Mouse (Mus musculus) urinary bladder, postnatal 4 days (tissue): ENCODE results near the gene Ap3m1.
"Not testable (repeated sequence)": the region's sequence is repeated elsewhere in the genome, so short reads cannot be mapped to it uniquely, and the experiment has no call there.

Experiments
- DNase-seq, 2 experiments: peaks; one replicate each; pipeline ENCODE4 v3.0.0; 2021 to 2022; ENCODE audit warnings: low spot score in 2 of 2

The Ap3m1 gene

DNA sequence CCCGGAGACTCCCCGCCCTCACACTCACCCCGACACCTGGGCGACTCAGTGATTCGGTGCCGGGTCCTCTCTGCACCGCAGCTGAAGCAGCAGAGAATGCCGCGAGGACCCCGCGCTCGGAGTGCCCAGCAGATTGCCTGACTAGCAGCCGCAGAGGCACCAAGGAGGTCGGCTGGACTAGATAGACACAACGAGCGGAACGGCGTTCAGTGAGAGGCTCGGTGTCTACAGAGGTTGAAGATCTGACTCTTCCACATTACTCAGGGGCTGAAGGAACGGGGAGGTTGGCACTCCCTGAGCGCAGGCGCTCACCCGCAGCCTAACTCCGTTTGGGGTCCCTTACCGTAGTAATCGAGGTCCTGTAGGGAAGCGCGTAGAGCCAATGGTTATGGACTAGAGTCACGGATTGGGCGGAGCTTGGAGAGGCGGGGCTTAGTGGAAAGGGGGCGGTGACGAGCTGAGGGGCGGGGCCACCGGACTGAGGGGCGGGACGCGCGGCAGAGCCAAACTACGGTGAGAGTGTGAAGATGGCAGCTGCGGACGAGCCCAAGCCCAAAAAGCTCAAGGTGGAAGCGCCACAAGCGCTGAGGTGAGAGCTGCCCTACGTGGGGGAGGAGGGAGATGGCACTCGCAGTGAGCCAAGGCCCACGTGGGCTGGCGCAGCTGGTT lies at the start of gene Ap3m1, which contains the start of gene Adk:
Gene Ap3m1 (minus strand): TSS at position 397 of the 669 bp plus-strand sequence.
Gene Adk (plus strand): TSS at position 463 of the 669 bp plus-strand sequence.
- peak; percentile 91 to 97 for DNase-seq

DNA sequence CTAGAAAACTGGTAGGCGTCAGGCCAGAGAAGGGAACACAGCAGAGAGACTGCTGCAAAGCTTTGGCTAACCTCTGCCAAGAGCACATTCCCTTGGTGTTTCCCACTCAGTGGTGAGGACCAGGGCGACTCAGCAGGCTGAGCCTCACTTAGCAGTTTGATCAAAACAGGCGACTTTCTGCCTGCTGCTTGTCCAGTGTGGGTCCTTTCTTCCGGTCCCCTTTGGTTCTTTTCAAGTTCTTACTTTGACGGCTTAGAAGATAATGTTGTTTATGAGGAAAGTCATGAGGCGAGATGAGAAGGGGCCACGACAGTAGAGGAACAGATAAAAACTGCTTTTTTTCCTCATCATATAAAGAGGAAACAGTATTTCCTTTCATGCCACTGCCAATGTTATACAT lies 49.3 kb upstream of the Ap3m1 start:
- no peak for DNase-seq

DNA sequence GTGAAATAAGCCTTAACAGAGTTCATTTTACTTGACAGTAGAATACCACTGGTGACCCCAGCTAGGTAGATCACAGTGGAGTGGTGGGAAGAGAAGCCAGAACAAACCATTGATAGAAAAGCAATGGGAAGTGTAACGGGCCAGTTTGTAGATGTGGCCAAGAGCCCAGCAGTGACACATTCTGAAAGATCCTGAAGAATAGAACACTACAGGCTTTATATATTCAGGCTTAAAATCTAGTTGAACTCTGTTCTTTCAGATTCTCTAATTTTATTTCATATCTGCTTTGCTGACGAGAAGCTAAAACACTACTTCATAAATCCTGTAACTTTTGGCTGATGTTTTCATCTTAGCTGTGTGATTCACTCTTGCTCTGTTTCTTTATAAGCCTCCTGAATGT lies 48.6 kb upstream of the Ap3m1 start:
- no peak for DNase-seq

DNA sequence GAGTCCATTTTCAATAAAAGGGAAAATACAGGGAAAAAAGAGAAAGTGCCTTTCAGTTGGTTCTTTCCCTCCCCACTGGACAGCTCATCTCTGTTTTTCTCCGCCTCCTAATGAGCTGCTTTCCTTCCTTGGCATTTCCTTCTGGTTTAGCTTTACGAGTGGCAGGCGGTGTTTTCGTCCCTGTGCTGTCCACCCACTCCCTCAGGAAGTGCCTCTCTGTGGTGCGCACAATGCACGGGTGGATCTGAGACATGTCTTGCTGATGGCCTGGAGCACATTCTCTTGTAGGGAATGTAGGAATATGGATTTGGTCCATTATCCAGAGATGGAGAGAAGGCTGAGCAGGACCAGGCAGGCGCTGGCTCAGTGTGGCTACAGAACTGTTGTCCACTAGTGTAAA lies 47.1 kb upstream of the Ap3m1 start:
- DNase-seq: no peak

DNA sequence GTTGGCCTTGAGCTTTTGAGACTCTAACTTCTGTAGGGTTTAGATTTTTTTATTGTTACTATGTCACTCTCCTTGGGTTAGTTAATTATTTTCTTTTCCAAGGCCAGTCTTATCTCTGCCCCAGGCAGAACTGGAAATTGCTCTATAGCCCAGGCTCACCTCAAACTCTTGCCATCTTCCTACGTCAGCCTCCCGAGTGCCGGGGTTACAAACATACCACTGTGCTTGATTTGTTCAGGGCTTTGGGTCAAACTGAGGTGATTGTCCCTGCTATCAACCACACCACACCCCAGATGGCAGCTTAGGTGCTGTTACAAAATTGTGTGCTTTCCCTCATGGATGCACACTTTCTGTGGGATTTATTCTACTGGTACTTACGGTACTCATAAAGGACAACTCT lies 44.4 kb upstream of the Ap3m1 start:
- no peak for DNase-seq

DNA sequence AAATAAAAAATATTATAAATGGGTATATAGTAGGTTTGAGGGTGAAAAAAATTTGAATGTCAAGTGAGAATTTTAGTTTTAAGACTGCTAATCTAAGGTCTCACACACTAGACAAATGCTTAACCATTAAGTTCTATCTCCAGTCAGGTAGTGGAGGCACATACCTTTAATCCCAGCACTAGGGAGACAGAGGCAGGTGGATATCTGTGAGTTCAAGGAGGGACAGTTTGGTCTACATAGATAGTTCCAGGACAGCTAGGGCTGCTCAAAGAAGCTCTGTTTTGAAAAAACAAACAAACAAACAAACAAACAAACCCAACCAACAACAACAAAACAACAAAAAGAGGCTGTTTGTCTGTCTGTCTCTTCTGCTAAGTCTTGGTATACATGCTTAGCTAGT lies 44.0 kb upstream of the Ap3m1 start:
- DNase-seq: no peak

DNA sequence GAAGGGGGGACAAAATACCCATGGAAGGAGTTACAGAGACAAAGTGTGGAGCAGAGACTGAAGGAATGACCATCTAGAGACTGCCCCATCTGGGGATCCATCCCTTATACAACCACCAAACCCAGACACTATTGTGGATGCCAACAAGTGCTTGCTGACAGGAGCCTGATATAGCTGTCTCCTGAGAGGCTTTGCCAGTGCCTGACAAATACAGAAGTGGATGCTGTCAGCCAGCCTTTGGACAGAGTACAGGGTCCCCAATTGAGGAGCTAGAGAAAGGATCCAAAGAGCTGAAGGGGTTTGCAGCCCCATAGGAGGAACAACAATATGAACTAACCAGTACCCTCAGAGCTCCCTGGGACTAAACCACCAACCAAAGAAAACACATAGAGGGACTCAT lies 41.9 kb upstream of the Ap3m1 start:
- DNase-seq: not testable (repeated sequence)

DNA sequence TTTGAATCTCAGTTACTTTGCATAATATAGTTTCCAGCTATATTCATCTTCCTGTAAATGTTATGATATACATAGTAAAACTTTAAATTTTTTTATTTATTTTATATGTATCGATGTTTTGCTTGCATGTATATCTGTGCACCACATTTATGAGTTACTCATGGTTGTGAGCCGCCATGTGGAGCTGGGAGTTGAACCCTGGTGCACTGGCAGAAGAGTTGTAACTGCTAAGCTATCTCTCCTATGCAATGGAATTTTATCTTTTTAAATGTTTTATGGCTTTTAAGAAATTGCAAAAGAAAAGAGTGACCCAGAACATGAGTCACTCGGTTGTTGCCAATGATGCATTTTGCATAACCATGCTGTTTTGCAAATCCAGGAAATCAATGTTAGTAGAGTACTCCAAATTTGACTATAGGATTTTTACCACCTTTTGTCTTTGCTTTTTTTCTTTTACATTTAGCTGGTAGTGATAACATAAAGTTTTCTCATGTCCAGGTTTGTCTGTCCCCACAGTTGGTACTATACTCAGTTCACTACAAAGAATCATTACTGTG lies 38.7 kb upstream of the Ap3m1 start:
- DNase-seq: no peak

DNA sequence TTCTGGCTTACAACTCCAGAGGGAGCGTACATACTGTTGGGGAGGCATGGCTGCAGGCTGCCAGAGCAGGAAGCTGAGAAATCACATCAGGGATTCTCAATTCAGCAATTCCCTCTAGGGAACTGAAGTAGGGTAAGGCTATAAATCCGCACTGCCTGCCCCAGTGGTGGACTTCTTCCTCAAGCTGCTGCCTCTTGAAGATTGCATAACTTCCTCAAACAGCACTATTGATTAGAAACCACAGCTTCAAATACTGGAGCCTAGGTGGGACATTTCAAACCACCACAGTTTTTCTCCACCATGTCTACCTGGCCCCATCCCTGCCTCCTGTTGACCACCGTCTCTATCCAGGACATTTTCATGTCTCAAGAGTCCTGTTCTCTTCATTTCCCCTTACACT lies 38.1 kb upstream of the Ap3m1 start:
- DNase-seq: no peak

DNA sequence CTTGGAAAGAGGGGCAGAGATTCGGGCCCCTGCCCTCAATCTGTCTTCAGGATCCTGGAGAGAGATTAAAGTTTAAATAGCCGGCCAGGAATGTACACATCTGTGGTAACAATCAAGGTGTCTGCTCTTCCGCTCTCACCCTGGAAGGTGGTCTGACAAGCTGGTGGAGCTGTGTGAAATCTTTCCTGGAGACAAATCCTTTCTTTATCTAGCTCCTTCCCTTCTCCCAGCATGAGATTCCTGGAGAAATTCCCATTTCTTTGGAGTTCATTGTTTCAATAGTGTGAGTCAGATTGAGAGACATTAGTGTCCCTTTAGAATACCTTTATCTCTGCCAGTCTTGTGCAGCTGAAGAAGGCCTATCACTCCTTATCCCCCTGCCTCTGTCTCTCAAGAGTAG lies 36.4 kb upstream of the Ap3m1 start:
- no peak for DNase-seq

DNA sequence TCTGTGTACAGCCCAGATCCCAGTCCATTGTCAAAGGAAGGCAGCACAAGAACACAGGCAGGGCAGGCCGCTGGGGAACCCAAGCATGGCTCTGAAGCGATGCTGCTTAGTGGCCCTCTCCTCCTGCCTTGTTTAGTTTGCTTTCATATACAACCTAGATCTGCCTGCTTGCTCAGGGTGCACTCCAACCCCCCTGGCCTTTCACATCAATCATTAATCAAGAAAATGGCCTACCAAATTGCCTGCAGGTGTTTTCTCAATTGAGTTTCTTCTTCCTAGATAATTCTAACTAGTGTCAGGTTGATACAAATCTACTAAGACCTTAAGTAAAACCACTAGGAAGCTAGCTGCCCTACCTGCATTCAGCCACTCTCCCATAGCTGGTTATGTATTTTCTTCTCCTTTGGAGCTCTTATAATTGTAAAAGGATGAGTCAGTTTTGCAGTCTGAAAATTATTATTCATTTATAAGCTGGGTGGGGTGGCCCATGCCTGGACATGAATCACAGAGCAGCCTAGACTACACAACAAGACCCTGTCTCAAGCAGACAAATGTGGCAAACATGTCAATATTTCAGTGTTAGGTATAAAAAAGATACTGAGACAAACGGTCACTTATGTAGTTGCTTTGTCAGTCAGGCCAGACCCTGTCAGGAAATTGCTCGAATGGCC lies 35.2 kb upstream of the Ap3m1 start:
- DNase-seq: no peak

DNA sequence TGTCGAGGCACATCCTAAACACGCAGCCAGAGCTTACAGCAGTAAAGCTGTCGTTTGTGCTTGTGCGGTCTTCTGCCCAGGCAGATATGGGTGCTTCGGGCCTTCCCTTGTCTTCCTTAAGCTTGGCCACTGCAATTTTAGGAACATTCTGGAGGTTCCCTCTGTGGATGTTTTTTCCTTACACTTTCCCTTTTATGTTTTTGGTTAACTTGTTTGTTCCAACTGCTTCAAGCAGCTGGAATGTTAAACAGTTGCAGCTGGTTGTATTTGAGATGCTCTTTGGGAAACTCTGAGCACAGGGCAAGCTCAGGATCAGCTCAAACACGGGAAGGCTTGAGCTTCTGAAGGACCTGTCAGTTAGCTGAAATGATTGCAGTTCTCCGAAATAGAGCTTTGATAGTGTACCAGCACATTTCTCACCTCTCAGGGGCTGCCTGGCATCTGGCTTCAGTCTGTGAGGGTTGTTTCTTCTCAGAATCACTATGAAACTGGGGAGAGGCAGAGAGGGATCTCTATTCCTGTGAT lies 34.6 kb upstream of the Ap3m1 start:
- no peak for DNase-seq

DNA sequence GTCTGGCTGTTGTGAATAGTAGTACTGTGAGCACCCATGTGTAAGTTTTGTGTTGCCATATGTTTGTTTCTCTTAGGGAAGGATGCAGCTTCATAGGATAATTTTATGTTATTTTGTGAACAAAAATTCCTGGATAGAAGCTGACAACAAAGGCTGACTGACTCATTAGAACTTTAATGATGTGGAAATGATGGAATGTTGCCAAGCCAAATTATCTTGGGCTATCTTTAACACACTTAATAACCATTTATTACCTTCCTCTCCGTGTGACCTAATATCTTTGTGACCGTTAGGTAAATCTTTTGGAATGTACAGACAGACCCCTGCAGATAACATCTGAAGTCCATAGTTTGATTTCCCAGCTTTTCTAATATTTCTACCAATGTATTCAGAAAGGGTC lies 33.8 kb upstream of the Ap3m1 start:
- no peak for DNase-seq

DNA sequence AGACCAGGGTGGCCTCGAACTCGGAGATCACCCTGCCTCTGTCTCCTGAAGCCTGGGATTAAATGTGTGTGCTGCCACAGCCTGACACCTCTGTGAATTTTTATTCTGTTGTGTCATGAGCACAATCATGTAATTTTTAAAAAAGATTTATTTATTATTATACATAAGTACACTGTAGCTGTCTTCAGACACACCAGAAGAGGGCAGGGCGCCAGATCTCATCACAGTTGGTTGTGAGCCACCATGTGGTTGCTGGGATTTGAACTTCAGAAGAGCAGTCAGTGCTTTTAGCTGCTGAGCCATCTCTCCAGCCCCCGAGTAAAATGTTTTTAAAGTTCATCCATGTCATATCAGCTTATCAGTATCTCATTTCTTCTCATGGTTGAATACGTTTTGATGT lies 33.4 kb upstream of the Ap3m1 start:
- DNase-seq: no peak

DNA sequence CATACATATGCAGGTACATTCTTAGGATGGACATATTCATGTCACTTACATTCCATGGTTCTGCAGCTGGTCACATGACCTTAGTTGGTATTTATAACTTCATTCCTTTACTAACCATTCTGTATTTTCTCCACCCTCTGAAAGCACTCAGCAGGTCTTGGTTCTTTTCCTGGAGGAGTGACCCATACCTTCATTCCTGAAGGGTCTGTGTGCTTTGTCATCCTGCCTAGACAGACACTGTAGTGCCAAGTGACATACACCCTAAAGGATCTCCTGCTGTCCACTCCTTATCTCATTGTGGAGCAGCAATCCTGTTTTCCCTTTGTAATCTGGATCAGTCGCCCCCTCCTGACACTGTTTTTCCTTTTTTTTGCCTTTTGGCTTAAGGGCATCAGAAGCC lies 30.5 kb upstream of the Ap3m1 start:
- no peak for DNase-seq

DNA sequence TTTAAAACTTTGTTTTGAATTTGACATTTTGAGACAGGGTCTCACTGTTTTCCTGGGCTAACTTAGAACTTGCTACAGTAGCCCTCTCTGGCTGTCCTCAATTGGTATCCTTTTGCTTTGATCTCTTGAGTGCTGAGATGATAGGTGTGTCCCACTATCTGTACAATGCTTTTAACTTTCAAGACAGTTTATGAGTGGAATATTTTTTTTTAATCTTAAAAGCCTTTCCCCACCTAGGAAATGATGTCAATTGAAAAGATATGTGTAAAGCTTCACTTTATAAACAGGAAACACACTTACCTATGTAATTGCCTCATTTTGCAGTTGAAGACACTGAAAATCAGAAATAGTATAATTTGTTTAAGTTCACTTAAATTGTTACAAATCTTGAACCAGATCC lies 26.2 kb upstream of the Ap3m1 start:
- DNase-seq: no peak

DNA sequence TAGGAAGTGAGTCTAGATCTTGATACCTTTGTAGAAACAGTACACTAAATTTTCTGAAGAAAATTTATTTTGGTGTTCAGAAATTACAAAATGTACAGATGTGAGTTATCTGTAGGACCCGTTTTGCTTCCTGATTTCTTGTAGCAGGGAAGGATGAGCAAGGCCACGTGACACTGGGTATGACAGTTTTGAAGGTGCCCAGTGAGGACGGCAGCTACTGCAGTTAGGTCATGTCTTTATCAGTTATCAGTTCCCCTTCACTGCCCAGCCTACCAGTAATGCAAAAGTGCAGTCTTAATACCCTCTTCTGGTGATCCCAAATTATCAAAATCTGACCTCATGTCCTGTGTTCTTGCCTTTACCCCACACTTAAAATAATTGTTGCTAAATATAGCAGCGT lies 25.6 kb upstream of the Ap3m1 start:
- no peak for DNase-seq

DNA sequence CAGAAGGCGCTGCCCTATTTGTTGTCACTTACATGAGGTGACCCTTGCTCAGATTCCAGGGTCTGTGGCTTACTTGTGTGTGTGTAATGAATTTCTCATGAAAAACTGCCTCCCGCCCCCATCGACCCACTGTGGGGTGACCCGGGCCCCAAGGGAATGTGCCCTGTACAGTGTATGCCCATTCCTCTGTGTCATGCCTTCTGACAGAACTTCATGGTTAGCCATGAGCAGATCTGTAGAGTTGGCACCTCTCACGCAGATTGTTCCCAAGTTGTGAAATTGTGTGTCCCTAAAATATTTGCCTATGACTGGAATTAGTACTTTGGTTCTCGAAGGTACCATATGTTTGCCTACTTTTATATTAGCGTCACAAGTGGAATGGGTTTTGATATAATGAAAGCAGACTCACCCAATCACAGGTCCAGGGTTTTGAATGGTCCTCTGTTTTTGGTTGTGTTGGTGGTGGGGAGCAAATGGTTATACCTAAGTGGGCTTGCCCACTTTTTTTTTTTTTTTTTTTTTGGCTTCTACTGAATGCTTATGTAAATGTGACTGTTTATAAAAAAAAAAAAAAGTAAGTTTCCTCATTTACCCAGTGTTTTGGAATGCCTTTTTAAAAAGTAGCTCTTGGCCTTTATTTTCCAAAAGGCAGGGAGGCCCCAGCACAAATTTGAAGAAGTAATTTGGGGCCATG lies 24.3 kb upstream of the Ap3m1 start:
- DNase-seq: no peak

DNA sequence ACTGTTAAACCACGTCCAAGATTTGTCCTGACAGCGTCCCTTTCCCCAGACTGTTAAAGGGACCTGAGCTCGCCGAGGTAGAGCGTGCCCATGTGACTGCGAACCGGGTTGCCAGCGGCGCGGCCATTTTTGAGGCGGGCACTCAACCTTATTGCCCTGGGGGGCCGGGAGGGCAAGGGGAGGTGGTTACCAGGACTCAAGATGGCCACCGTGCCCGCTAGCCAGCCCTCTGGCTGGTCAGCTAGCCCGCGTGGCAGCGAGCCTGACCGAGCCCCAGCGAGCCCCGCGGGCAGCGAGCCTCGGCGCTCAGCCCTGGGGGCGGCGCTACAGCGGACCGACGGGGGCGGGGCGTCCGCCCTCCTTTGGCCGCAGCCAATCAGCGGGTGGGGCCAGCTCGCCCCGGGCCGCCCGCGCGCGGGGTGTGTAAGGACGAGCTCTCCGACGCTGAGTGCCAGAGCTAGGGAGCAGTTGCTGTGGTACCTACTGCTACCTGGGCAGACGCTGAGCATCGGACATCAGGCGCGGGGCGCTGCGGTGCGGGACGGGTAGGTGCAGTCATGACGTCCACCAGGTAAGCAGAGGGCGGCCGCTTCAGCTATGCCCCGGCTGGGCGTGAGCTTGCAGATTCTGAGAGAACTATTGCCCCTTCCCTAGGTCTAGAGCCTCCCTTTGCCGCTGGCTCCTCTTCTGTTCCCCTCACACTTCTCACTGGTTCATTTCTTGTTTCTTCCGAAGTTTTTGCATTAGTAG lies 23.6 kb upstream of the Ap3m1 start:
- DNase-seq: peak; percentile 86 to 89

DNA sequence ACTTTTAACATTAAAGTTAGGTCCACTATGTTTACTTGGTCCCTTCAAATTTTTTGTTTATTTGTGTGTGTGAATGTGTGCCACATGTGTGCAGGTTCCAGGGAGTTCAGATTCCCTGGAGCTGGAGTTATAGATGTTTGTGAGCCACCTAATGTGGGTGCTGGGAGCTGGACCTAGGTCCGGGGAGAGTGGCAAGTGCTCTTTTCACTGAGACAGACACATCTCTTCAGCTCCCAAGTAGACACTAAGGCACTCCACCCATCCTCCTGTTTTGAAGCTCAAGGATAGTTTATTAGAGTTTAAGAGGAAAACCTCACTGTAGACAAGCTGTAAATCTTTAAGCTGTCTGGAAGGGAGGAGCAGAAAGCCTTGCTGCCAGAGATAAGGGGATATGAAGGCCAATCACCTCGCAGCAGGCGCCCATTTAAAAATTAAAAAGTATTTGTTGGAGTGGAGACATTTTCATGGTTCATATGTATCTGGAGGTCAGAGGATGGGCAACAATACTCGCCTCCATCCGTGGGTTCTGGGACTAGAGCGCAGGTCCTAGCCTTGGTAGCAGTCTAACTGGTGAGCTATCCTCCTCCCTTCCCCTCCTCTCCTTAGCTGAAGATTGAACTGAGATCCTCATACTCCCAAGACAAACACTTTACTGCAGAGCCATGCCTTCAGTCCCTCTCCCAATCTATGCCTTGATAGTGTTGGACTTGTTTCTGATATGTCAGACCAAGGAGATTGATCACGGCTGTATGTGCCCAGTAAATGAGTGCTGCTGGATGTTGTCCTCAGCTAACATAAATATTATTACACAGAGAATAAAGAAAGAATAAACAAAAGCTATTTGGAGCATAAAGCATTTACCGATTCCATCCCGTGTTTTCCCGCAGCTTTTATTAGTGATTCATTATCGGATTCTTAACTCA lies 22.4 kb upstream of the Ap3m1 start:
- DNase-seq: no peak

DNA sequence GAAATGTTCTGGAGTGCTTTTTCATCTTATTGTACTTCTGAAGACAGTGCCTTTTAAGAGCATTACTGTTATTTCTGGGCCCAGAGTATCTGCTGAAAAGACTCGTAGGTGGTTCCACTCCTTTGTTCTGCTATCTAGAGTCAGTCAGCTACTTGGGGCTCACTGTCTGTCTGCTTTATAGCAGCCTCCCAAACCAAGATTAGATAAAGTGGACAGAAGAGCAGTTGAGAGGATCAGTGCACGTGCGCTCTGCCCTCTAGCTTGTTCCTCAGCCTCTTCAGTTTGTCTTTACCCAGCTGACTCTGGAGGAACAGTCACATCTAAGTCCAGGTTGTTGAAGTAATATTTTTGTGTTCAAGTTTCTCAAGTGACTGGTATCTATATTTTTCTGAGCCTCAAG lies 21.7 kb upstream of the Ap3m1 start:
- no peak for DNase-seq
